Mouse (Mus musculus) embryonic facial prominence, embryonic 12.5 days (tissue): ENCODE measurements at regions not wholly inside any gene's neighbourhood (a gene's known extent, or its start where the extent isn't known, plus 50 kb on each side); places are given as distances from the start of the nearest gene placed in this dataset.

ENCODE experiments used
- ATAC-seq: fragments of 200-750 bp; cut with Nextera tagmentation; 2 replicates; pipeline ENCODE4 v1.8.0; 2017; ENCODE audit not compliant: insufficient number of reproducible peaks, insufficient read depth, low FRiP score, low TSS enrichment
- H3K27ac ChIP-seq: fragments of 300-500 bp; sonication (generic); 2 replicates; pipeline ENCODE4 v1.5.1; 2016; ENCODE audit warnings: mild to moderate bottlenecking
- H3K27me3 ChIP-seq: fragments of 300-500 bp; sonication (generic); 2 replicates; pipeline ENCODE4 v1.6.1; 2016; ENCODE audit warnings: mild to moderate bottlenecking, moderate library complexity
- H3K36me3 ChIP-seq: fragments of 300-500 bp; sonication (generic); 2 replicates; pipeline ENCODE4 v1.6.1; 2016; ENCODE audit warnings: mild to moderate bottlenecking
- H3K4me1 ChIP-seq: fragments of 300-500 bp; sonication (generic); 2 replicates; pipeline ENCODE4 v1.6.1; 2016
- H3K4me2 ChIP-seq: fragments of 300-500 bp; sonication (generic); replicated peaks from 2 replicates; pipeline ENCODE4 v1.6.1; 2016; ENCODE audit warnings: mild to moderate bottlenecking, moderate library complexity
- H3K4me3 ChIP-seq: fragments of 300-500 bp; sonication (generic); 2 replicates; pipeline ENCODE4 v1.5.1; 2016; ENCODE audit warnings: mild to moderate bottlenecking
- H3K9ac ChIP-seq: fragments of 300-500 bp; sonication (generic); 2 replicates; pipeline ENCODE4 v1.6.1; 2016; ENCODE audit warnings: mild to moderate bottlenecking, moderate library complexity
- H3K9me3 ChIP-seq: fragments of 300-500 bp; sonication (generic); 2 replicates; pipeline ENCODE4 v1.6.1; 2016; ENCODE audit warnings: mild to moderate bottlenecking, moderate library complexity
- WGBS: fragments of 180-500 bp; shearing (Covaris S2); methylation state at CpG from one replicate; pipeline ENCODE4 v1.1.7; 2016; 5-methylcytosine and 5-hydroxymethylcytosine counted together

DNA sequence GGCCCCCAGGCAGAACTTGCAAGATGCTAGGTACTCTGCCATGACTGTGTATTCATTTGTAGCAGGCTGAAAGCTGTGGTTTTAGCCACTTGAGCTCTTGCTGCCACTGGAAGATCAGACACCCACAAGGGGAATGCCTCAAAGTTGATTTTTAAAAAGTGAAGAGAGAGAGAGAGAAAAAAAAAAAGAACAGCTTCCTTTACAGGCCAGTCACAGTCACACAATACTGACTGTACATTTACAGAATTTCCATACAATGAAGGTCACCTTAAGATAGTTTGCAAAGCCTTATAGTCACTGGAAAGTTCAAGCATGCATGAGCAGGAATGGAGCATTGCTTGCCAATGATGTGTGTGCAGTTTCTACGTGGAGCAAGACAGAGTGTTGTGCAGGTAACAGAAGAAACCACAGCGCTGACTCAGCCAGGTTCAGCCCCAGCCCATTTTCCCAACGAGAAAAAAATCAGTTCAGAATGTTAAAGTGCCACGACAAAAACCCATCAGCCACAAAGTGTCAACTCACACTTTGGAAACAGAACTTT, 109.3 kb upstream of the Ado start:
- H3K4me3 ChIP-seq = no peak overlapping the region
- ATAC-seq = no peak
- H3K4me2 ChIP-seq = no peak overlapping the region
- no peaks in the 10 kb centered on the region for H3K27me3 ChIP-seq
- no peaks in the 10 kb centered on the region for H3K4me1 ChIP-seq
- 69% methylated on average over 4 of the region's 4 CpGs for WGBS
- H3K9me3 ChIP-seq = no peaks in the 10 kb centered on the region
- H3K36me3 ChIP-seq = no peaks in the 10 kb centered on the region
- H3K9ac ChIP-seq = no peak overlapping the region
- H3K27ac ChIP-seq = no peak overlapping the region

DNA sequence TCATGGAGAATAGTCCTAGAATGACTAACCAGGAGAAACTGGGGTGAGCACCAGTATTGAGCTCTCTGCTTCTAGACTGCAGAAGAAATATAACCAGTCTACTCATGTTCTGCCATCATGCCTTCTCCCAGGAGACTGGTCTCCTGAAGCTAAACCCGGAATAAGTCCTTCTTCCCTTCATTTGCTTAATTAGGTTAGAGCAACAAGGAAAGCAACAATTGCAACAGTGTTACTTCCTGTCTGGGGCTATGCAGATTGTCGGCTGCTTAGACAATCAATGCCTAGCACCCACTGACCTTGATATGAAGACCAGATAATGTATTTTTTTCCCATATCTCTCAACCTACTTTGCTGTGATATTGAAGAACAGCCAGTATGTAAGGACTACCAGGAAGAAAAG, 108.5 kb upstream of the Ado start:
- no peaks in the 10 kb centered on the region for H3K4me1 ChIP-seq
- no peak overlapping the region for H3K9ac ChIP-seq
- H3K27me3 ChIP-seq = no peaks in the 10 kb centered on the region
- H3K4me3 ChIP-seq = no peak overlapping the region
- WGBS = 49% methylated on average over 2 of the region's 2 CpGs
- H3K4me2 ChIP-seq = no peak overlapping the region
- H3K9me3 ChIP-seq = no peaks in the 10 kb centered on the region
- H3K27ac ChIP-seq = no peak overlapping the region
- no peaks in the 10 kb centered on the region for H3K36me3 ChIP-seq
- ATAC-seq = no peak

DNA sequence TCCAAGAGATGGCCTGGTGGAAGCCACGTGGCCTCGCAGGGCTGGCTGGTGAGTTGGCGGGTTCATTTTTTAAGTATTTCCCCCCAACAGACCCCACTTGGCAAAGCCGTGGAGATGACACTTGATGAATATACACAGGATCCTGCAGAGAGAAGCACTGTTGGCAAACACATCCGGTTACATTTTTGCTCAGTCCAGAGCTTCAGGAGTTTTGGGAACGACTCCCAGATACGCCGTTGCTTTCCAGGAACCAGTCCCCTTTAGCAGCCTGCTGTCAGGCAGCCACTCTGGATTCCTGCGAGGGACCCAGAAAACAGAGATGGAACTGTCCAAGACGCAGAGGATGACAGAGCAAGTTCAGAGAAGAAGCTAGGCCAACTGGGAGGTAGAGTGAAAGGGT, 105.8 kb upstream of the Ado start:
- WGBS = 90% methylated on average over 10 of the region's 10 CpGs
- Histone ChIP-seq H3K4me3 (no peak overlapping the region), H3K27ac (no peak overlapping the region), H3K4me1 (no peaks in the 10 kb centered on the region), H3K9me3 (no peaks in the 10 kb centered on the region), H3K4me2 (no peak overlapping the region), H3K27me3 (no peaks in the 10 kb centered on the region), H3K36me3 (no peaks in the 10 kb centered on the region), H3K9ac (no peak overlapping the region)
- ATAC-seq = no peak

DNA sequence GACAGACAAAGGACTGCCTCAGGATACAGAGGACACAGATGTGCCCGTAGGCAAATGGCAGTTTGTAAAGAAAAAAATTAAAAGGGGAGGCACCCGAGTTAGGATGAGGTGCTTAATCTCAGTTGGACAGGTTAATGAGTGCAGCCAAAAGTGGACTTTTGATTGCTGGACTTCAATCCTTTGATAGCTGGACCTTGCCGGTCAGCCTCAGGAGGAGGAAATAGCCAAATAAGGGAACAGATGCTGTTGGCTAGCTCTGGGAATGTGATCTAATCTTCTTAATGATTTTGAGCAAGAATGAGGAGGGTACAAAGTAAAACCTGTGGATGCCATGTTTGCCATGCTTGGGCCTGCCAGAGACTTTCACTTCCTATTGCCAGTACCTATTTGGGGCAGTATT, 103.5 kb upstream of the Ado start:
- no peak overlapping the region for H3K27ac ChIP-seq
- no peak overlapping the region for H3K4me3 ChIP-seq
- ATAC-seq = no peak
- no peaks in the 10 kb centered on the region for H3K9me3 ChIP-seq
- H3K9ac ChIP-seq = no peak overlapping the region
- H3K4me1 ChIP-seq = 0 out of 2 replicates have a peak, but pooled peaks cover 9% of the 10 kb centered on the region
- H3K4me2 ChIP-seq = no peak overlapping the region
- WGBS = 54% methylated on average over 3 of the region's 3 CpGs
- H3K27me3 ChIP-seq = no peaks in the 10 kb centered on the region
- H3K36me3 ChIP-seq = no peaks in the 10 kb centered on the region

DNA sequence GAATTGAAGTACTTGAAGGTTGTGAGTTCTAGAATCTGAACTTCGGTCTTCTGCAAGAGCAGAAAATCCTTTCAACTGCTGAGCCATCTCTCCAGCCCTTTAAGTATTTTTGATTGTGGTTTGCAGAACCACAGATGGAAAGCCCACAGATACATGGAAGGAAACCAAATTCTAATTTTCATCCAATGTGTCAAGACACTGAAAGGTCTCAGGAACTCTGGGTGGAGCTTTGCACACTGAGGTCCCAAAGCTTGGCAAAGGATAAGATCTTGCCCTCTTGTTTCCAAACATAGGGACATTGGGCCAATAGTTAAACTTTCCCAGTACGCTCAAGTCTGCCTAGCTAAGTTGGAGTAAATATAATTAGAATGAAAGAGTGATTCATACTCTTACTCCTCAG, 102.6 kb upstream of the Ado start:
- H3K27ac ChIP-seq = no peak overlapping the region
- peaks cover 17% of the 10 kb centered on the region; the same call in 1 of the 2 replicates for H3K4me1 ChIP-seq
- no peak overlapping the region for H3K4me2 ChIP-seq
- no peaks in the 10 kb centered on the region for H3K36me3 ChIP-seq
- no peak for ATAC-seq
- no peak overlapping the region for H3K9ac ChIP-seq
- no peaks in the 10 kb centered on the region for H3K9me3 ChIP-seq
- H3K27me3 ChIP-seq = no peaks in the 10 kb centered on the region
- no peak overlapping the region for H3K4me3 ChIP-seq
- 99% methylated on average over 2 of the region's 2 CpGs for WGBS

DNA sequence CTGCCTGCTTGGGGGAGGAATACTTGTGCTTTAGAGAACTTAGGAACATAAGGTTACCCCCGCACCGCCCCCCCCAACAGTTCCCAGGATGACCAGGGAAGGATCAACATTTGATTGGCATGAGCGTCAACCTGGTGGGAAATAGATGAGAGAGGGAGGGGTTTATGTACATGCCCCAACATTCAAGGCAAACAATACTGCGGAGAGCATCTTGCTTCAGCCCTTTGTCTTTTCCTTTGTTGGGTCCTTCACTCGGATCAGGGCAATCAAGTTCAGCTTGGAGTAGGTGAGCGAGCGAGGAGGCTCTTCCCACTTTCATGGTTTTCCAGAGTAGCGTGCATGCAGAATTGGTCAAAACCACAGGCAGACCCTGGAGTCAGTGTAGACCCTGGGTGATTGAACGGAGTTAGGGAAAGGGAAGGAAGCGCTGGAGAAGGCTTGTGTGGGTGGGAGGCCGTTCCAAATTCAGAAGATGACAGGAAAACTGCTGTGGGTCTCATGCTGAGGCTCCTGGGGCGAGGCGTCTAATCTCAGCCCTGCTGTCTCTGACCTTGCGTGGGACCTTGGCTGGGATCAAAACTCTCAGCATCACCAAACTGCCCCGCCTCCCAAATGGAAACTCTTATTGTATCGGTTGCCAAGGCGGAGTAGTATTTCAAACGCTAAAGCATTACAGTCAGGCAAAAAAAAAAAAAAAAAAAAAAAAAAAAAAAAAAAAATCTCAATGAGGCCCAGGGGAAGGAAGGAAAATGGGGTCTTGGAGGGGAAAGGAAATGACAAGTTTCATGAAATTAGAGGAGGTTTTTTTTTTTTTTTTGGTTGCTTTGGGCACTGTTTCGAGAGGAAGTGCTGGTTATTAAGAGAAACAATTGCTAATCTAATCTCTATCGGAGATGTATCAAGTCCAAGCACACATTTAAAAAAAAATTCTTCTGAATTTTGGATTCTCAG, 99.3 kb upstream of the Ado start:
- no peaks in the 10 kb centered on the region for H3K36me3 ChIP-seq
- no peak overlapping the region for H3K9ac ChIP-seq
- H3K4me2 ChIP-seq = peak overlapping the region; percentile 45
- no peaks in the 10 kb centered on the region for H3K27me3 ChIP-seq
- H3K4me1 ChIP-seq = peaks cover 17% of the 10 kb centered on the region; the same call in 1 of the 2 replicates
- 20% methylated on average over 20 of the region's 20 CpGs for WGBS
- H3K4me3 ChIP-seq = peak overlapping the region; percentile 19; the same call in 1 of the 2 replicates
- no peaks in the 10 kb centered on the region for H3K9me3 ChIP-seq
- ATAC-seq = 0 out of 2 replicates have a peak, but pooled peaks have one; percentile 53
- H3K27ac ChIP-seq = no peak overlapping the region

DNA sequence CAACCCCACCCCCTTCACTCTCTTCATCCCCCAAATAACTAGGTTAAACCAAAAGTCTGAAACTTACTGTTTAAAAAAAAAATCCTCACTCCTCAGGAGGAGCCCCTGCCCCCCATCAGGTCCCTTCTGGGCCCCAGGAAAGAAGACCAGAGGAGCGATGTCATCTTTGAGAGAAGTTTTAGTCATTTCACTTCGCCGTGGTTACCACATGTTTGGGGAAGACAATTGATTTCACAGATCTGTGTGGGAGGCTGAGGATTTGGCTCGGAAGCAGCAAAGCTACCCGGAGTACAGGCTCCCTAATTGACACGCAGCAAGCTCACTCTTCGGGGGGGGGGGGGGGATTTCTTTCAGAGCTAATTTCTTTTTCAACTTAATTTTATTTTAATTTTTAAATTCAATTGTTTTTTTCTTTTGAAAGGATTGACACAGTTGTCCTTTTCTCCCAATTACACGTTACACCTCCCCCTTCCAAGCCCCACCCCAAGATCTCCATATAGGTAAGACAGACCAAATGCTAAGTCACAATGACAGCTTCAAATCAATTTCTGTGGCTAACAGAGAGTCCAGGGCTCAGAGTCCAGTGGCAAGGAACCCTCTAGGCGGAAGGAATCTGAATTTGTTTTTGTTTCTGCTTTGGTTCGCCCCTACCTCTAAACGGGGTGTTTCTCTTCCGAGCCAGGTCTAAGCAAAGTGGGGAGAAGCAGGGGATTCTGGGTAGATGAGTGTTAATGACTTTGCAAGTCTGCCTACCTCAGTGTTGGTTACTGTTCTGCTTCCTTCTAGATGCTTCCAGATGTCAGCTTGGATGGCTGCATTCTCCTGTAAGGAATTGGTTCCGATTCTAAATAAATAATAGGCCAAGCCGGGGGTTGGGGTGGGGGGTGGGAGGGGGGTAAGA, 98.2 kb upstream of the Ado start:
- no peak for ATAC-seq
- H3K4me3 ChIP-seq = peak overlapping the region; percentile 19; the same call in 1 of the 2 replicates
- peak overlapping the region; percentile 45 for H3K4me2 ChIP-seq
- no peak overlapping the region for H3K27ac ChIP-seq
- H3K4me1 ChIP-seq = peaks cover 17% of the 10 kb centered on the region; the same call in 1 of the 2 replicates
- no peaks in the 10 kb centered on the region for H3K9me3 ChIP-seq
- H3K36me3 ChIP-seq = no peaks in the 10 kb centered on the region
- no peaks in the 10 kb centered on the region for H3K27me3 ChIP-seq
- no peak overlapping the region for H3K9ac ChIP-seq
- 8% methylated on average over 14 of the region's 14 CpGs for WGBS

DNA sequence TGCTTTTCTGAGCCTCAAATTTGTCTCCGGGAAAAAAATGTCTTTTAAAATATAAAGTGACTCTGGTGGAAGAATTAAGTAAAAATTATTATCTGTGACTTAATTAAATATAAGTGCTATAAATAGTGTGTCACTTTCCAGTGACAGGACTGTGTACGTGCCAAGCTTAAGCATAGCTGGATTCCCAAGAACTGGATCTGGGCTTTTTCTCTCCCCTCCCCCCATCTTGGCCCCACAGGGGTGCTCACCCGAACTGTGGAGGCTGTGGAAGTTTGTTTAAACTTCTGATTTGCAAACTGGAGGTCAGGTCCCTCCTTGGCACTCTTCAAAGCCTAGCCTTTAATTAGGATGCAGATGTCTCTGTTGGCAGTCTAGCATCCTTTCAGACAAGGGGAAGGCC, 97.1 kb upstream of the Ado start:
- Histone ChIP-seq H3K4me1 (peaks cover 17% of the 10 kb centered on the region; the same call in 1 of the 2 replicates), H3K27me3 (no peaks in the 10 kb centered on the region), H3K4me3 (no peak overlapping the region), H3K36me3 (no peaks in the 10 kb centered on the region), H3K9me3 (no peaks in the 10 kb centered on the region), H3K27ac (no peak overlapping the region), H3K4me2 (no peak overlapping the region), H3K9ac (no peak overlapping the region)
- ATAC-seq = no peak
- 38% methylated on average over 3 of the region's 3 CpGs for WGBS

DNA sequence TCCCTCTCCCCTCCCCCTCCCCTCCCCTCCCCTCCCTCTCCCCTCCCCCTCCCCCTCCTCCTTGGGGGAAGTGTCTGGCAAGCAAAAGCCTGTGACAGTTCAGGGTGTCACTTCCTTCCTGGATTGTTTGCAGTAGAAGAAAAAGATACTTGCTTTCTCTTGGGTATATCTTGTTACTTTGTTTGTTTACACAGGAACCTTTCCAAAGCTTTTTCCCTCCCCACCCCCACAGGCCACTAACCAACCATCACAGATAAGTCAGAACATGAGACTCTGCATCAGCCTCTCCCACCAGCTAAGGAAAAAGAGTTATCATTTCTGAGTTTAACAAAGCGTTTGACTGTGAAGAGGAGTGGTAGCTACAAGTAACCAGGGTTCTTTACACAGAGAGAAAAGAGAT, 95.5 kb upstream of the Ado start:
- H3K4me3 ChIP-seq = no peak overlapping the region
- peaks cover 17% of the 10 kb centered on the region; the same call in 1 of the 2 replicates for H3K4me1 ChIP-seq
- no peak for ATAC-seq
- H3K27me3 ChIP-seq = no peaks in the 10 kb centered on the region
- no peak overlapping the region for H3K9ac ChIP-seq
- no peak overlapping the region for H3K4me2 ChIP-seq
- H3K9me3 ChIP-seq = no peaks in the 10 kb centered on the region
- WGBS = 43% methylated on average over 1 of the region's 1 CpGs
- H3K27ac ChIP-seq = no peak overlapping the region
- no peaks in the 10 kb centered on the region for H3K36me3 ChIP-seq

DNA sequence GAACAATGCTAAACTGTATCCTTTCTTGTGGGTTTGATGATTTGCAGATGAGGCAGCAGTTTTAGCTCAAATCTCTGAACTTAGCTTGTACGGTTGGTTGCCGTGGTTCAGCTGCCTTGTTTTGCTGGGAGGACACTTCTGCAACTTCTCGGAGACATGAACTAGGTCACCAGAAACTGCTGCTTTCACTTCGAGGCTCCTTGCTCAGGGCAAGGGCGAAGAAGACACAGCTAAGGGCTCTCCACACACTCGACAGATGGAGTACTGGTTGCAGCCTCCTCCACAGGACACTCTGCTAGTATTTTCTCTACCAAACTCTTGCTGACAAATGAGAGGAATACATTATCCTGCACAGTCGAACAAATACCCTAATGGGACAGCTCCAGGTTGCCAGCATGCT, 94.9 kb upstream of the Ado start:
- no peak overlapping the region for H3K9ac ChIP-seq
- no peaks in the 10 kb centered on the region for H3K36me3 ChIP-seq
- peaks cover 17% of the 10 kb centered on the region; the same call in 1 of the 2 replicates for H3K4me1 ChIP-seq
- no peak for ATAC-seq
- H3K4me3 ChIP-seq = no peak overlapping the region
- H3K9me3 ChIP-seq = no peaks in the 10 kb centered on the region
- no peak overlapping the region for H3K4me2 ChIP-seq
- H3K27ac ChIP-seq = no peak overlapping the region
- 35% methylated on average over 7 of the region's 7 CpGs for WGBS
- H3K27me3 ChIP-seq = no peaks in the 10 kb centered on the region

DNA sequence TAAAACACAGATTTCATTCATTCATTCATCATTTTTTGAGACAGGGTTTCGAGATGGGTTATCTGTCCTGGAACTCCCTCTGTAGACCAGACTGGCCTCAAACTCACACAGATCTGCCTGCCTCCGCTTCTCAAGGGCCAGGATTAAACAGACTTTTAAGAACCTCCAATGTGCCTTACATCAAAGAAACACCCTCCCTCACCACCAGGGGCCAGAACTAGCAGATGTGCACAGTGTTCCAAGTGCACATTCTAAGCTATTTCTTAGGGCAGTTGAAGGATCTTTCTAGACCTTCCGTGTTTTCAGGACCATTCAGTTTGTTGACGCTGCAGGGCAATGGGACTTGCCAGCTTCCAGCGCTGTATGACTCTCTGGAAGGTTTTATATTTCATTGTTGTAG, 88.6 kb upstream of the Ado start:
- Histone ChIP-seq H3K27ac (no peak overlapping the region), H3K9me3 (no peaks in the 10 kb centered on the region), H3K4me2 (no peak overlapping the region), H3K9ac (no peak overlapping the region), H3K36me3 (no peaks in the 10 kb centered on the region), H3K27me3 (no peaks in the 10 kb centered on the region), H3K4me1 (peaks cover 9% of the 10 kb centered on the region; the same call in 1 of the 2 replicates), H3K4me3 (no peak overlapping the region)
- WGBS = 57% methylated on average over 5 of the region's 5 CpGs
- ATAC-seq = no peak
